Mouse (Mus musculus) forebrain, embryonic 11.5 days (tissue): ENCODE measurements around the gene Sbno1. TPM values are rescaled to one million over a fixed set of nuclear protein-coding genes. Genes with fewer than 3 reads are reported as not detected.

Experiments
- ATAC-seq: fragments of 200-750 bp; cut with Nextera tagmentation; replicated peaks from 2 replicates; pipeline ENCODE4 v1.8.0; 2017; ENCODE audit warnings: moderate TSS enrichment; ENCODE audit not compliant: low FRiP score
- DNase-seq: peaks from one replicate; pipeline ENCODE4 v3.0.0-alpha.2; 2017; ENCODE audit warnings: low spot score
- H3K27ac ChIP-seq: fragments of 300-500 bp; sonication (generic); 2 replicates; pipeline ENCODE4 v1.5.1; 2014; ENCODE audit warnings: low read depth, low read length
- H3K27me3 ChIP-seq: fragments of 300-500 bp; sonication (generic); 2 replicates; pipeline ENCODE4 v1.6.1; 2014; ENCODE audit warnings: mild to moderate bottlenecking, low read length, mixed read lengths; ENCODE audit not compliant: control insufficient read depth, insufficient read depth
- H3K36me3 ChIP-seq: fragments of 300-500 bp; sonication (generic); 2 replicates; pipeline ENCODE4 v1.6.1; 2014; ENCODE audit warnings: mild to moderate bottlenecking, low read length, moderate library complexity, mixed read lengths; ENCODE audit not compliant: control insufficient read depth, insufficient read depth
- H3K4me1 ChIP-seq: fragments of 300-500 bp; sonication (generic); replicated peaks from 2 replicates; pipeline ENCODE4 v1.6.1; 2014; ENCODE audit warnings: low read length, mixed read lengths; ENCODE audit not compliant: control insufficient read depth, insufficient read depth
- H3K4me2 ChIP-seq: fragments of 300-500 bp; sonication (generic); 2 replicates; pipeline ENCODE4 v1.6.1; 2014; ENCODE audit warnings: low read depth, mild to moderate bottlenecking, low read length, moderate library complexity, mixed read lengths; ENCODE audit not compliant: severe bottlenecking
- H3K4me3 ChIP-seq: fragments of 300-500 bp; sonication (generic); 2 replicates; pipeline ENCODE4 v1.5.1; 2014; ENCODE audit warnings: low read depth, low read length
- H3K9ac ChIP-seq: fragments of 300-500 bp; sonication (generic); 2 replicates; pipeline ENCODE4 v1.6.1; 2014; ENCODE audit warnings: low read length
- H3K9me3 ChIP-seq: fragments of 300-500 bp; sonication (generic); 2 replicates; pipeline ENCODE4 v1.6.1; 2016; ENCODE audit warnings: low read length, mixed read lengths; ENCODE audit not compliant: control insufficient read depth
- WGBS: fragments of 180-500 bp; shearing (Covaris S2); extraction: QIAGEN DNeasy Blood & Tissue Kit; methylation state at CpG from one replicate; pipeline ENCODE4 v1.1.7; 2014; 5-methylcytosine and 5-hydroxymethylcytosine counted together
- polyA plus RNA-seq: library from polyadenylated mRNA; unstranded; fragments of >200 nt; fragmentation: Nextera tagmentation; extraction: Ambion mirVana; gene quantifications from 2 replicates; pipeline ENCODE4 v1.2.1, GENCODE M21; 2014

Sbno1 gene
- polyA plus RNA-seq, 1 experiment from 2014 or later: 92.8 TPM

DNA sequence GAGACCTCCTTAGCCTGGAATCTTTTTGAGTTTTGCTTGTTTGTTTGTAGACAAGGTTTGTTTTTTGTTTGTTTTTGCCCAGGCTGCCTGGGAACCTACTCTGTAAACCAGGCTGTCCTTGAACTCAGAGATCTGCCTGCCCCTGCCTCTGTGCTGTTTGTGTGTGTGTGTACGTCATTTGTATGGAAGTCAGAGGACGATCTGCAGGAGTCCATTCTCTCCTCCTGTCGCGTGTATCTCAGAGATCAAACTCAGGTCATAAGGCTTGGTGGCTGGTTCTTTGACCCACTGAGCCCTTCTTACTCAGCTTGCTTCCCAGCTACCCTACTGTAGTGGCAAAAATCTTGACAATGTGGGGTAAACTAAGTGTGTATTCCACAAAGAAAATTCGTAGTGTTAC, 12.9 kb upstream of the Sbno1 start:
- Histone ChIP-seq H3K9me3 (no peaks in the 10 kb centered on the region), H3K27me3 (no peaks in the 10 kb centered on the region), H3K4me3 (no peak overlapping the region; the same call in 1 of the 2 replicates), H3K36me3 (no peaks in the 10 kb centered on the region; the same call in 1 of the 2 replicates), H3K27ac (0 out of 2 replicates have a peak overlapping the region, but pooled peaks have one; percentile 31), H3K4me1 (no peaks in the 10 kb centered on the region; the same call in 1 of the 2 replicates), H3K9ac (no peak overlapping the region), H3K4me2 (peak overlapping the region; percentile 94)
- no peak for DNase-seq
- no peak for ATAC-seq
- 64% methylated on average over 5 of the region's 5 CpGs for WGBS

DNA sequence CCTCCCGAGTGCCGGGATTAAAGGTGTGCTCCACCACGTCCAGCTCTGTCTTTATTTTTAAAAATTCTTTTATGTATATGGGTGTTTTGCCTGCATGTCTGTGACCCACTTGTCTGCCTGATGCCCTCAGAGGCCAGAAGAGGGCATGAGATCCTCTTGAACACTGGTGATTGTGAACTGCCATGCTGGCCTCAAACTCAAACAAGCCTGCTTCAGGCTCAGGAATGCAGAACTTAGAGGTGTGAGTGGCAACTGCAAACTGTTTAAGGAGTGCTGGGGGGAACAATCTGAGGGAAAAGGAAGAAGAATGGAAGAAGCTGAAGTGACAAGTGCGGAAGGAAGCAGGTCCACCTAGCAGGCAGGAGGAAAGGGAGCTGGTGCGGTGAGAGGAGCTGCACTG, 12.4 kb upstream of the Sbno1 start:
- no peaks in the 10 kb centered on the region for H3K27me3 ChIP-seq
- no peak overlapping the region for H3K27ac ChIP-seq
- DNase-seq (no peak), ATAC-seq (no peak)
- H3K36me3 ChIP-seq: no peaks in the 10 kb centered on the region; the same call in 1 of the 2 replicates
- H3K9me3 ChIP-seq: no peaks in the 10 kb centered on the region
- no peak overlapping the region for H3K4me3 ChIP-seq
- H3K4me2 ChIP-seq: no peak overlapping the region
- 92% methylated on average over 5 of the region's 5 CpGs for whole genome bisulfite sequencing
- H3K4me1 ChIP-seq: no peaks in the 10 kb centered on the region; the same call in 1 of the 2 replicates
- H3K9ac ChIP-seq: no peak overlapping the region; the same call in 1 of the 2 replicates

DNA sequence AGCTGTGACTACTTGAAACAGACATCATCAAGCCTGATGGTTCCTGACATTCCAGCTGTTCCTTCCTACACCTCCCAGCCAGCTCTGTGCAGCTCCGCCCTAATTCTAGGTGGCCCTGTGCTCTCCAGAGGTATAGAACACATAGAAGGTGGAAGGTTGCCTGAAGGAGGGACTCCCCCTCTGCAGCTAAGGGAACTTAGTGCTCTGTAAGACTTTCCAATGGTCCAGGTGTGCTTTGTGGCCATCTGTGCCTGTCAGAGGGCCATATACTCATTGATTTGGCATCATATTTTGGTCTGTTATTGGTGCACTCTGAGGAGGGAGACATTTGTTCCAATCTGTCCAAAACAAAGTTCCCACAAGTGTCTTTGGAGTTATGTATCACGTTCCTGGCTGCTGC, 7.2 kb upstream of the Sbno1 start:
- ATAC-seq (0 out of 2 replicates have a peak, but pooled peaks have one; percentile 21), DNase-seq (no peak)
- no peaks in the 10 kb centered on the region for H3K36me3 ChIP-seq
- H3K4me1 ChIP-seq: no peaks in the 10 kb centered on the region
- 64% methylated on average over 2 of the region's 2 CpGs for WGBS
- H3K27me3 ChIP-seq: no peaks in the 10 kb centered on the region
- H3K4me2 ChIP-seq: no peak overlapping the region
- H3K9ac ChIP-seq: no peak overlapping the region
- no peaks in the 10 kb centered on the region for H3K9me3 ChIP-seq
- no peak overlapping the region for H3K27ac ChIP-seq
- no peak overlapping the region for H3K4me3 ChIP-seq

DNA sequence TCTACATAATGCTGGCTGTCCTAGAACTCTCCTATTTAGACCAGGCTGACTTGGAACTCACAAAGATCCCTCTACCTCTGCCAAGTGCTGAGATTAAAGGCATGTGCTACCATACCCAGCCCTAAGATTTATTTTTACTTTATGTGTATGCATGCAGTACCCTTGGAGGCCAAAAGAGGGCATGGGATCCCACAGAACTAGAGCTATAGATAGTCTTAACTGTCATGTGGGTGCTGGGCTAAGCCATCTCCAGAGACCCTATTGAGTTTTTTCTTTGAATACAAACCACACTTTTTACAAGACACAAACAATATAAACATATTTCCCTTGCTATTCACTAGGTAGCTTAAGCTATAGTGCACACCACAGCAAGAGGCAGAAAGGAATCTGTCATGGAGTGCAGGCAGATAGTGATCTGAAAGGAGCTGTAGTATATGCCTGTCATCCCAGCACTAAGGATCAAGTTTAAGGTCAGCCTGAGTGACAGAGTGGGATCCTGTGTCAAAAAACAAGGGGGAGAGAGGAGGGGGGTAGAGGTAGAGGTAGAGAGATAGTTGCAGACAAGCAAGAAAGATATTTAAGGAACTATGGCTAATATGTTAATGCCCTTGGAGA, 6.7 kb upstream of the Sbno1 start:
- ATAC-seq (no peak; the same call in 1 of the 2 replicates), DNase-seq (no peak)
- no peak overlapping the region for H3K27ac ChIP-seq
- H3K9ac ChIP-seq: no peak overlapping the region
- no peak overlapping the region for H3K4me3 ChIP-seq
- no peaks in the 10 kb centered on the region for H3K4me1 ChIP-seq
- no peaks in the 10 kb centered on the region for H3K27me3 ChIP-seq
- H3K4me2 ChIP-seq: no peak overlapping the region
- no peaks in the 10 kb centered on the region for H3K9me3 ChIP-seq
- no peaks in the 10 kb centered on the region for H3K36me3 ChIP-seq

DNA sequence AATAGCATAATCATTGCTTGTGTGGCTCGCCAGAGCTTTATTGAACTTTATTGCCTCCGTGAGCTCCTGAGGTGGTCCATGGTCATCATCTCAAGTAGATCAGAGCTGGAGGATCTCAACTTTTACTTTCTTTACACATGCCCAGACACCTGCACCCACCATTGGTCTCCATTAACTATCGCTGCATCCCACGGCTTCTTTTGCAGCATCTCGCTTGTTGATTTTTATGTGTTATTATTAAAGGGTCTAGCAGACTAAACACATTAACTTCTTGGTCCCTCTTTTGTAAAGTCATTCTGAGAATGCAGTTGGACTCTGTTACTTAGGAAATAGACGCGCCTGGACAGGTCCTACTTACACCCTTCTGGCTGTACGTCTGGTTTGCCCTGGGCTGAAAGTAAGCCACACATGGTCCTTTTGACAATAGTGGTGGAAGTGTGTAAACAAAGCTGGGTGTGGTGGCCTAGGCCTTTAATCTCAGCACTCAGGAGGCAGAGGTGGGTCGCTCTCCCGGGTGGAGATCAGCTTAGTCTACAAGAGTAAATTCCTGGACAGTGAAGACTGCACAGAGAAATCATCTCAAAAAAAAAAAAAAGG, 772 bp upstream of the Sbno1 start:
- Histone ChIP-seq H3K9ac (peak overlapping the region; percentile 77; the same call in 1 of the 2 replicates), H3K4me1 (no peaks in the 10 kb centered on the region; the same call in 1 of the 2 replicates), H3K36me3 (no peaks in the 10 kb centered on the region), H3K4me3 (peak overlapping the region; percentile 97), H3K4me2 (peak overlapping the region; percentile 42; the same call in 1 of the 2 replicates), H3K9me3 (no peaks in the 10 kb centered on the region), H3K27ac (no peak overlapping the region), H3K27me3 (no peaks in the 10 kb centered on the region)
- ATAC-seq (no peak), DNase-seq (no peak)
- WGBS: 89% methylated on average over 10 of the region's 10 CpGs

DNA sequence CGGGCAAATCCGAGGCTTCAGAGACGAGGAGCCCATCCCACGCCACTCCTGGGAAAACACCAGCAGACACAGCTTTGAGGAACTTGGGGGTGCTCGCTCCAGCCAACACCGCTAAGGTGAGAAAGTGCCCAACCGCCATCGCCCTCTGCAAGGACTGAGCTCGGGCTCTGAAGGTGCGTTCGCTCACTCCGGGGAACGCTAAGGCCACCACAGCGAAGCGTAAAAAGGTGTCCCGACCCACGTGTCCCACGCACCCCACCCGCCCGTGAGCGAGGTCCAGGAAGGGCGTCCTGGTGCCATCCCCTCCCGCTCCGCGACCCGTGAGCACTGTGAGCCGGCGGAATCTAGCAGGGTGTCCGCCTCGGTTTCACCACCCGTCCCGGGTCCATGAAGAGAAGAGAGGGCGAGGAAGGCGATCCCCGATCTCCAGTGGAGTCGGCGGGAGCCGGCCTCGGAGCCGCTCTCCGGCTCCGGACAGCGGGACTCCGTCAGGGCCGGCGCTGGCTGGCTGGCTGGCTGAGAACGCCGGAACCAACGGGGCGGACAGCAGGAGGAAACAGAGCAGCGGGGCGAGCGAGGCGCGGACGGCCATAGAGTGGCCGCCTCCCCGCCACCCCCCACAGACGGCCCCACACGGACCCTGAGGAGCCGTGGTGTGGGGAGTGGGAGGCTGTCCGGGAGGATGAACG, 934 bp downstream of the Sbno1 start:
- Histone ChIP-seq H3K27ac (peak overlapping the region; percentile 31; the same call in 1 of the 2 replicates), H3K36me3 (no peaks in the 10 kb centered on the region), H3K27me3 (no peaks in the 10 kb centered on the region), H3K9me3 (no peaks in the 10 kb centered on the region), H3K4me3 (peak overlapping the region; percentile 97), H3K4me1 (no peaks in the 10 kb centered on the region; the same call in 1 of the 2 replicates), H3K9ac (peak overlapping the region; percentile 94), H3K4me2 (peak overlapping the region; percentile 86)
- under 1% methylated on average over 62 of the region's 63 CpGs for WGBS
- DNase-seq: peak; percentile 63
- ATAC-seq: peak; percentile 77

DNA sequence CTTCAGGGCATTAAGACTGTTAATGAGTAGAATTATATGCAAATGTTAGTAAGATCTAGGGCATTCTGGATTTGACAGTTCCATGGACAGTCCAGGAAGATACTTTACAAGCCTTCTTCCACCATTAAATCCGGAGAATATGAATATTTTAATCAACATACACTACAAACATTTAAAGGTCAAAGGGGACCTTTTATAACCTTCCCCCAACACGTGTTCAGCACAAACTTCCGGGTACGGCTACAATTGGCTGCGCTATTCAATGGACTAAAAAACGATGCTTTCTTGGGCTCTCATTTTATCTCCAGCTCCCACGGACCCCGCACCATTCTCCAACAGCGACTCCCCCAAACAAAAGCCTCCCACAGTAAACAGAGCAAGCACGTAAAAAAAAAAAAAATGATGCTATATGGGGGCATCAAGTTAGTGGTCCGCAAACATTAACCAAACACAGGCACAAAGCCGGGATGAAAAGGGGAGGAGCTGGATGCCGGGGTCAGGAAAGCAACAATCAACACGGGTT, 1.5 kb downstream of the Sbno1 start:
- 4% methylated on average over 14 of the region's 14 CpGs for WGBS
- Histone ChIP-seq H3K27ac (no peak overlapping the region), H3K4me3 (peak overlapping the region; percentile 97), H3K9me3 (no peaks in the 10 kb centered on the region), H3K4me2 (peak overlapping the region; percentile 86), H3K9ac (peak overlapping the region; percentile 94), H3K4me1 (no peaks in the 10 kb centered on the region; the same call in 1 of the 2 replicates), H3K27me3 (no peaks in the 10 kb centered on the region), H3K36me3 (no peaks in the 10 kb centered on the region)
- DNase-seq (no peak), ATAC-seq (no peak)

DNA sequence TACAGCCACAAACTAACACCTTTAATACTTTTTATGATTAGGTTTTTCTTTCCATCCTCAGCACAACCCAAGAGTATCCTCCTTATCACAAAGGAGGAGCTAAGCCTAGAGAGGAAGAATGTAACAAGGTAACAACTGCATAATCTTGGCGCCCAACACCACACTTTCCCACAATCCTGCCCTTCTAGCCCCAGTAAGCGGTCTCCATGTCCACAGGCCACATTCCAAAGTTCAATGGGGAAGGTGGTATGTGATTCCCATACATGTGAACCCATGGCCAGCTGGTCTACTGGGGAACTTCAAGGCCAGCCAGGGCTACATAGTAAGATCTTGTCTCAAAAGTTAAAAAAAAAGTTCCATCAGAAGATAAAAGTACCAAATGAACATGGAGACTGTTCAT, 4.0 kb downstream of the Sbno1 start:
- H3K9ac ChIP-seq: no peak overlapping the region
- 92% methylated on average over 2 of the region's 2 CpGs for WGBS
- no peaks in the 10 kb centered on the region for H3K27me3 ChIP-seq
- no peaks in the 10 kb centered on the region for H3K9me3 ChIP-seq
- H3K27ac ChIP-seq: no peak overlapping the region
- DNase-seq (no peak), ATAC-seq (no peak)
- no peaks in the 10 kb centered on the region for H3K36me3 ChIP-seq
- H3K4me3 ChIP-seq: no peak overlapping the region
- no peak overlapping the region for H3K4me2 ChIP-seq
- no peaks in the 10 kb centered on the region; the same call in 1 of the 2 replicates for H3K4me1 ChIP-seq
